Mouse (Mus musculus): ENCODE data around the gene Dkk2.

The Dkk2 gene

GRCm38 (mm10) chr3:132129730-132130274 is 44.7 kb downstream of the Dkk2 start:
- DNase-seq: no peak

- no peak for DNase-seq
Observed at GRCm38 (mm10) chr3:132130781-132131180, 45.7 kb downstream of the Dkk2 start.

- no peak for DNase-seq
Observed at GRCm38 (mm10) chr3:132131939-132132338, 46.8 kb downstream of the Dkk2 start.

GRCm38 (mm10) chr3:132134502-132134901 is 49.4 kb downstream of the Dkk2 start:
- DNase-seq: no peak

- DNase-seq: no peak
Observed at GRCm38 (mm10) chr3:132137802-132138378, 52.8 kb downstream of the Dkk2 start.

- DNase-seq: no peak
Observed at GRCm38 (mm10) chr3:132141031-132141430, 55.9 kb downstream of the Dkk2 start.

GRCm38 (mm10) chr3:132149446-132150025 is 64.4 kb downstream of the Dkk2 start:
- no peak for DNase-seq

GRCm38 (mm10) chr3:132158817-132159216 is 73.7 kb downstream of the Dkk2 start:
- DNase-seq: no peak

- DNase-seq: no peak
Observed at GRCm38 (mm10) chr3:132168911-132169310, 83.8 kb downstream of the Dkk2 start.

- DNase-seq: no peak
Observed at GRCm38 (mm10) chr3:132186888-132187552, 101.9 kb downstream of the Dkk2 start.

GRCm38 (mm10) chr3:132201950-132202349 is 116.9 kb downstream of the Dkk2 start:
- no peak for DNase-seq

- DNase-seq: no peak
Observed at GRCm38 (mm10) chr3:132202665-132203064, 117.6 kb downstream of the Dkk2 start.

GRCm38 (mm10) chr3:132207469-132207868 is 122.4 kb downstream of the Dkk2 start:
- no peak for DNase-seq

- DNase-seq: no peak
Observed at GRCm38 (mm10) chr3:132211260-132211659, 126.2 kb downstream of the Dkk2 start.

- DNase-seq: no peak
Observed at GRCm38 (mm10) chr3:132219977-132220487, 134.9 kb downstream of the Dkk2 start.

- no peak for DNase-seq
Observed at GRCm38 (mm10) chr3:132227622-132228021, 142.5 kb downstream of the Dkk2 start.

All from spleen, adult 18-20 months (tissue).